Mouse (Mus musculus): ENCODE results near the gene P4htm. TPM values are rescaled to one million over a fixed set of nuclear protein-coding genes. Genes with fewer than 3 reads are reported as not detected.

Gene P4htm
- polyA plus RNA-seq, 1 experiment from 2014 or later = 12.2 TPM

GRCm38 (mm10) chr9:108577934-108578544 is 19.4 kb downstream of the P4htm start:
- Histone ChIP-seq H3K4me2 (replicated peaks) (peak overlapping the region; percentile 80), H3K9ac (peak overlapping the region; percentile 72), H3K4me3 (replicated peaks) (peak overlapping the region; percentile 75), H3K27me3 (no peaks in the 10 kb centered on the region), H3K9me3 (replicated peaks) (no peaks in the 10 kb centered on the region), H3K27ac (replicated peaks) (peak overlapping the region; percentile 94), H3K36me3 (peaks cover 32% of the 10 kb centered on the region), H3K4me1 (peaks cover 44% of the 10 kb centered on the region)
- ATAC-seq (ENCODE audit: insufficient number of reproducible peaks, low FRiP score, low TSS enrichment, low read depth) = peak; percentile 9; the same call in 1 of the 2 replicates
- 1% methylated on average over 24 of the region's 24 CpGs for WGBS

GRCm38 (mm10) chr9:108577025-108577424 is 20.4 kb downstream of the P4htm start:
- Histone ChIP-seq H3K9ac (no peak overlapping the region), H3K36me3 (peaks cover 42% of the 10 kb centered on the region), H3K4me1 (peaks cover 44% of the 10 kb centered on the region)

GRCm38 (mm10) chr9:108575321-108576297 is 21.9 kb downstream of the P4htm start:
- 87% methylated on average over 37 of the region's 37 CpGs for WGBS
- no peak overlapping the region for H3K9ac ChIP-seq
- H3K4me2 ChIP-seq (replicated peaks) = no peak overlapping the region
- H3K9me3 ChIP-seq (replicated peaks) = no peaks in the 10 kb centered on the region
- peaks cover 53% of the 10 kb centered on the region for H3K36me3 ChIP-seq
- H3K4me1 ChIP-seq = peaks cover 47% of the 10 kb centered on the region
- no peak overlapping the region for H3K27ac ChIP-seq (replicated peaks)
- no peak for ATAC-seq (ENCODE audit: insufficient number of reproducible peaks, low FRiP score, low TSS enrichment, low read depth)
- no peaks in the 10 kb centered on the region for H3K27me3 ChIP-seq
- H3K4me3 ChIP-seq (replicated peaks) = no peak overlapping the region

More at GRCm38 (mm10) chr9:108577025-108577424, 20.4 kb downstream of the P4htm start:
- ATAC-seq (ENCODE audit: insufficient number of reproducible peaks, low FRiP score, low TSS enrichment, low read depth) = no peak
- 37% methylated on average over 6 of the region's 6 CpGs for WGBS
- no peaks in the 10 kb centered on the region for H3K27me3 ChIP-seq
- H3K27ac ChIP-seq (replicated peaks) = 0 out of 2 replicates have a peak overlapping the region, but pooled peaks have one; percentile 94
- peak overlapping the region; percentile 80 for H3K4me2 ChIP-seq (replicated peaks)
- peak overlapping the region; percentile 75 for H3K4me3 ChIP-seq (replicated peaks)
- no peaks in the 10 kb centered on the region for H3K9me3 ChIP-seq (replicated peaks)

GRCm38 (mm10) chr9:108574921-108575320 is 22.5 kb downstream of the P4htm start:
- H3K4me1 ChIP-seq = peaks cover 53% of the 10 kb centered on the region
- no peaks in the 10 kb centered on the region for H3K27me3 ChIP-seq

GRCm38 (mm10) chr9:108573774-108574690 is 23.4 kb downstream of the P4htm start:
- H3K9me3 ChIP-seq (replicated peaks) = no peaks in the 10 kb centered on the region
- no peak overlapping the region for H3K9ac ChIP-seq
- H3K4me2 ChIP-seq (replicated peaks) = no peak overlapping the region
- peaks cover 52% of the 10 kb centered on the region for H3K4me1 ChIP-seq
- no peak for ATAC-seq (ENCODE audit: insufficient number of reproducible peaks, low FRiP score, low TSS enrichment, low read depth)
- no peak overlapping the region for H3K27ac ChIP-seq (replicated peaks)
- H3K4me3 ChIP-seq (replicated peaks) = no peak overlapping the region
- 53% methylated on average over 26 of the region's 26 CpGs for WGBS
- peaks cover 53% of the 10 kb centered on the region for H3K36me3 ChIP-seq
- no peaks in the 10 kb centered on the region for H3K27me3 ChIP-seq

More at GRCm38 (mm10) chr9:108574921-108575320, 22.5 kb downstream of the P4htm start:
- Histone ChIP-seq H3K4me3 (replicated peaks) (no peak overlapping the region), H3K9me3 (replicated peaks) (no peaks in the 10 kb centered on the region), H3K27ac (replicated peaks) (no peak overlapping the region), H3K4me2 (replicated peaks) (no peak overlapping the region), H3K36me3 (peaks cover 53% of the 10 kb centered on the region), H3K9ac (no peak overlapping the region)
- no peak for ATAC-seq (ENCODE audit: insufficient number of reproducible peaks, low FRiP score, low TSS enrichment, low read depth)
- 81% methylated on average over 12 of the region's 12 CpGs for WGBS

GRCm38 (mm10) chr9:108572321-108572720 is 25.1 kb downstream of the P4htm start:
- 81% methylated on average over 10 of the region's 10 CpGs for WGBS
- no peak for ATAC-seq (ENCODE audit: insufficient number of reproducible peaks, low FRiP score, low TSS enrichment, low read depth)
- no peak overlapping the region for H3K27ac ChIP-seq (replicated peaks)
- peaks cover 57% of the 10 kb centered on the region for H3K4me1 ChIP-seq
- no peak overlapping the region for H3K4me3 ChIP-seq (replicated peaks)
- no peak overlapping the region for H3K9ac ChIP-seq
- no peak overlapping the region for H3K4me2 ChIP-seq (replicated peaks)
- H3K36me3 ChIP-seq = peaks cover 53% of the 10 kb centered on the region
- H3K9me3 ChIP-seq (replicated peaks) = no peaks in the 10 kb centered on the region
- H3K27me3 ChIP-seq = no peaks in the 10 kb centered on the region

GRCm38 (mm10) chr9:108571401-108571973 is 26.0 kb downstream of the P4htm start:
- Histone ChIP-seq H3K9ac (no peak overlapping the region), H3K4me2 (replicated peaks) (no peak overlapping the region), H3K27ac (replicated peaks) (no peak overlapping the region), H3K4me1 (peaks cover 48% of the 10 kb centered on the region), H3K9me3 (replicated peaks) (no peaks in the 10 kb centered on the region), H3K27me3 (no peaks in the 10 kb centered on the region), H3K4me3 (replicated peaks) (no peak overlapping the region), H3K36me3 (peaks cover 53% of the 10 kb centered on the region)
- WGBS = 93% methylated on average over 16 of the region's 16 CpGs
- ATAC-seq (ENCODE audit: insufficient number of reproducible peaks, low FRiP score, low TSS enrichment, low read depth) = no peak

- no peak for ATAC-seq (ENCODE audit: insufficient number of reproducible peaks, low FRiP score, low TSS enrichment, low read depth)
- H3K27me3 ChIP-seq = no peaks in the 10 kb centered on the region
- H3K9ac ChIP-seq = peak overlapping the region; percentile 48
- peak overlapping the region; percentile 68 for H3K27ac ChIP-seq (replicated peaks)
- WGBS = 2% methylated on average over 40 of the region's 40 CpGs
- peaks cover 47% of the 10 kb centered on the region for H3K4me1 ChIP-seq
- H3K9me3 ChIP-seq (replicated peaks) = no peaks in the 10 kb centered on the region
- peak overlapping the region; percentile 96 for H3K4me2 ChIP-seq (replicated peaks)
- peak overlapping the region; percentile 69 for H3K4me3 ChIP-seq (replicated peaks)
- peaks cover 49% of the 10 kb centered on the region for H3K36me3 ChIP-seq
Measured at GRCm38 (mm10) chr9:108570207-108570896, 27.1 kb downstream of the P4htm start.

GRCm38 (mm10) chr9:108569381-108570206 is 27.9 kb downstream of the P4htm start, which contains the start of gene Dalrd3:
Gene Dalrd3, plus strand, starts transcription at chr9:108569886.
- Histone ChIP-seq H3K36me3 (peaks cover 48% of the 10 kb centered on the region), H3K9ac (peak within 1 kb of the TSS; percentile 48), H3K27me3 (no peaks in the 10 kb centered on the region), H3K9me3 (replicated peaks) (no peaks in the 10 kb centered on the region), H3K4me2 (replicated peaks) (peak within 1 kb of the TSS; percentile 97), H3K4me3 (replicated peaks) (peak within 1 kb of the TSS; percentile 72), H3K27ac (replicated peaks) (peak within 1 kb of the TSS; percentile 96), H3K4me1 (peaks cover 46% of the 10 kb centered on the region)
- WGBS = 4% methylated on average over 42 of the region's 42 CpGs
- peak; percentile 67 for ATAC-seq (ENCODE audit: insufficient number of reproducible peaks, low FRiP score, low TSS enrichment, low read depth)

Measured in embryonic facial prominence, embryonic 15.5 days (tissue).